Mouse (Mus musculus): ENCODE data around the gene Gzme. TPM values are rescaled to one million over a fixed set of nuclear protein-coding genes. Genes with fewer than 3 reads are reported as not detected.

Gzme gene
- total RNA-seq, 2 experiments from 2014 or later, result not detected

Small RNAs within 50 kb of the gene (microRNA-seq; reads per million reads assigned to microRNA genes)
- 0 reads per million in 2 experiments for gene Mir6949 (ENCODE audit: borderline number of aligned reads in 2 of 2)

Other genes with a start within 250 kb of the Gzme start
- under 1 TPM in 1 of 2 experiments, not detected in 1; 0.19 TPM for gene Cbln3, start 236.2 kb downstream of the Gzme start, total RNA-seq (2021)
- 10 to 100 TPM; 13.0 to 14.7 TPM for gene Khnyn, start 235.7 kb downstream of the Gzme start, total RNA-seq (2021)
- gene Sdr39u1, start 220.3 kb downstream of the Gzme start, total RNA-seq (2021), result 100 to 1,000 TPM; 109 to 116 TPM
- gene Cma1, start 175.9 kb downstream of the Gzme start, total RNA-seq (2021), result 1 to 10 TPM; 1.5 to 1.7 TPM
- not detected for gene Cma2, start 169.6 kb downstream of the Gzme start, total RNA-seq (2021)
- not detected for gene Mcpt1, start 102.7 kb downstream of the Gzme start, total RNA-seq (2021)
- gene Mcpt9, start 90.1 kb downstream of the Gzme start, total RNA-seq (2021), result not detected
- not detected for gene Mcpt2, start 78.6 kb downstream of the Gzme start, total RNA-seq (2021)
- 1 to 10 TPM; 1.2 to 1.9 TPM for gene Mcpt4, start 58.3 kb downstream of the Gzme start, total RNA-seq (2021)
- not detected for gene Mcpt8, start 35.4 kb downstream of the Gzme start, total RNA-seq (2021)
- gene Ctsg, start 18.1 kb downstream of the Gzme start, total RNA-seq (2021), result not detected
- not detected for gene Gzmd, start 12.0 kb upstream of the Gzme start, total RNA-seq (2021)
- not detected for gene Gzmg, start 39.0 kb upstream of the Gzme start, total RNA-seq (2021)
- not detected for gene Gzmn, start 54.0 kb upstream of the Gzme start, total RNA-seq (2021)
- not detected for gene Gzmf, start 90.8 kb upstream of the Gzme start, total RNA-seq (2021)
- gene Gzmc, start 114.0 kb upstream of the Gzme start, total RNA-seq (2021), result not detected
- gene Gzmb, start 141.6 kb upstream of the Gzme start, total RNA-seq (2021), result not detected
- not detected for gene Atp12a, start 244.4 kb upstream of the Gzme start, total RNA-seq (2021)

Data from heart, postnatal 36 days (tissue).